In the genomic region with DNA sequence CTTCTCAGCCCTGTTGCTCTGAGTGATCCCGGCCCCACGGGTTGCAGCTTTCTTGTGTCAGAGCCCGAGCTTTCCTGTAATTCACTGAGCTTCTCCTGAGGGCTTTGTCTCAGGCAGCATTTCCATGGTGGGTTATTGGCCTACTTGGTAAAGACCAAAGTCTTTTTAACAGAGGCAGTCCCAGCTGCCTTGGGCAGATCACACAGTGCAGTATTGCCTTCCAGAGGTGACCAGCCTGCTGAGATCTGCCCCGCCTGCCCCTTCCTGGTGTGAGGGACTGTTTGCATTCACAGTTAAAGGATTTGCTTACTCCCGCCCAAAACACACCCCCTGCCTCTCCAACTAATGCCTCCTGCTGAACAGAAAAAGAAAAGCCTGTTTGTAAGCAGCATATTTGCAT, we compare ENCODE assay signal across 8 mouse cellular contexts. TPM values are rescaled to one million over a fixed set of nuclear protein-coding genes. Genes with fewer than 3 reads are reported as not detected.
DNase-seq lines count a peak whose midpoint lies in the region; ATAC-seq lines count a peak whose summit lies in the region.

No protein-coding gene starts in this region.

- peak overlapping the region; percentile 40; the same call in 1 of the 2 replicates for H3K9ac ChIP-seq in embryonic facial prominence, embryonic 14.5 days (ENCODE audit: low read depth, low read length)

- H3K4me1 ChIP-seq in embryonic facial prominence, embryonic 14.5 days (ENCODE audit: control insufficient read depth, insufficient read depth, low read length): peaks cover 40% of the 10 kb centered on the region
- peaks cover 80% of the 10 kb centered on the region for H3K4me1 ChIP-seq in midbrain, embryonic 10.5 days

- H3K9me3 ChIP-seq in embryonic facial prominence, embryonic 14.5 days (ENCODE audit: control insufficient read depth, low read length): no peaks in the 10 kb centered on the region
- H3K9me3 ChIP-seq in midbrain, embryonic 10.5 days (replicated peaks): no peaks in the 10 kb centered on the region

- no peaks in the 10 kb centered on the region for H3K36me3 ChIP-seq in embryonic facial prominence, embryonic 14.5 days (ENCODE audit: control insufficient read depth, insufficient read depth, low read length)
- peaks cover 23% of the 10 kb centered on the region for H3K36me3 ChIP-seq in midbrain, embryonic 10.5 days

- H3K4me3 ChIP-seq in embryonic facial prominence, embryonic 14.5 days (ENCODE audit: low read depth, low read length): no peak overlapping the region
- H3K4me3 ChIP-seq in midbrain, embryonic 10.5 days: no peak overlapping the region

- H3K4me2 ChIP-seq in embryonic facial prominence, embryonic 14.5 days (ENCODE audit: low read depth, low read length): peak overlapping the region; percentile 4; the same call in 1 of the 2 replicates

- intact Hi-C loops in left cerebral cortex, postnatal 25 days (cut with DNase I): no loop called here

- no peak for ATAC-seq in embryonic facial prominence, embryonic 14.5 days (ENCODE audit: low read depth)

- WGBS in embryonic facial prominence, embryonic 14.5 days: 11% methylated on average over 5 of the region's 5 CpGs
- WGBS in midbrain, embryonic 10.5 days: 8% methylated on average over 5 of the region's 5 CpGs

- no peaks in the 10 kb centered on the region for H3K27me3 ChIP-seq in embryonic facial prominence, embryonic 14.5 days (replicated peaks; ENCODE audit: control insufficient read depth, insufficient read depth, low read length)
- H3K27me3 ChIP-seq in midbrain, embryonic 10.5 days (ENCODE audit: low read depth, poor library complexity, severe bottlenecking): no peaks in the 10 kb centered on the region

- H3K27ac ChIP-seq in embryonic facial prominence, embryonic 14.5 days (replicated peaks; ENCODE audit: low read depth, low read length): peak overlapping the region; percentile 90
- H3K27ac ChIP-seq in midbrain, embryonic 10.5 days (replicated peaks): peak overlapping the region; percentile 79

- peak; percentile 94 for DNase-seq in heart, adult 11 months
- no peak for DNase-seq in heart, adult 8-10 months (ENCODE audit: low spot score)
- DNase-seq in embryonic facial prominence, embryonic 14.5 days (ENCODE audit: low spot score): no peak
- peak; percentile 42 to 58 for DNase-seq in kidney, adult 8-10 months
- DNase-seq in midbrain, embryonic 10.5 days (ENCODE audit: low spot score): peak; percentile 59
- DNase-seq in left cerebral cortex, postnatal 25 days (ENCODE audit: low spot score in 2 of 2): no peak
- no peak for DNase-seq in frontal cortex, adult 2 months (ENCODE audit: extremely low spot score in 1 of 2, low spot score in 1 of 2)
- no peak for DNase-seq in testis, postnatal 10 days (ENCODE audit: low spot score)

RNA-seq across cellular contexts. Expression of gene Trak1, which starts 51.2 kb away (rescaled TPM):
- 100 to 1,000 TPM; 294 to 334 (median 302) TPM for total RNA-seq in heart, adult 8-10 months (2022)
- polyA plus RNA-seq in embryonic facial prominence, embryonic 14.5 days (2014; fragmentation: Nextera tagmentation; extraction: Ambion mirVana): 20.4 and 28.3 TPM in 2 replicates
- 26.5 and 29.7 TPM in 2 replicates for polyA plus RNA-seq in midbrain, embryonic 10.5 days (2016; fragmentation: Nextera tagmentation; extraction: Ambion mirVana)
- 100 to 1,000 TPM; 240 to 249 TPM for total RNA-seq in left cerebral cortex, postnatal 25 days (2021)
- polyA plus RNA-seq in frontal cortex, adult 2 months (2012; rRNA removed): 136 and 139 TPM in 2 replicates

Comparison
In these comparisons a context has a peak if more than half of its experiments do, and no peak if none do; other contexts are left out.
1. DNase-seq: peak in heart, adult 11 months (single experiment), kidney, adult 8-10 months (2 of 2) and midbrain, embryonic 10.5 days (single experiment); none in heart, adult 8-10 months (single experiment), embryonic facial prominence, embryonic 14.5 days (single experiment), left cerebral cortex, postnatal 25 days (0 of 2), frontal cortex, adult 2 months (0 of 2) and testis, postnatal 10 days (single experiment).